Mouse (Mus musculus): ENCODE measurements around the gene Tbx22. TPM values are rescaled to one million over a fixed set of nuclear protein-coding genes. Genes with fewer than 3 reads are reported as not detected.

Gene Tbx22
- polyA plus RNA-seq (2015; fragmentation: Nextera tagmentation; extraction: Ambion mirVana): 0.12 TPM in 1 of 2 replicates, not detected in the other

DNA sequence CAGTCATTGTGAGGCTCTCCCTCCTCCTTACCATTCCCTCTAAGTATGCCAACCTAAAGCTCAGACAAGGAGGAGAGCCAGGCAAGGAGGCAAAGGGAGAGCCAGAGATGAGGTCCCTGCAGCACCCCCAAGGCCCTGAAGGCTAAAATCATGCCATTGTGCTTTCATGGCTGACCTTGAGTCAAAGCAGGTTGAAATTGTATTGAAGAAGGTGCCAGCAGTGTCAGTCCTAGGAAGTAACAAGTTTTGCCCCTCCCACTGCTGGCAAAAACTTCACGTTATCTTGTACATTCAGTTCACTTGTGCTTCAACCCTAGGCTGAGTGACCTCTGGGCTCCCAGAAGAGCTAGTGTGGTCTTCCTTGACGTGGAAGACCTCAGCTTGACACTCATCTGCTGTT lies at the start of gene Tbx22:
Gene Tbx22 (plus strand): TSS at position 301 of the 400 bp plus-strand sequence.

Other genes starting within 250 kb of the Tbx22 start
- gene Tent5d, start 124.6 kb downstream of the Tbx22 start, polyA plus RNA-seq (2015; fragmentation: Nextera tagmentation; extraction: Ambion mirVana): not detected in 2 replicates
- gene 2610002M06Rik, start 148.4 kb downstream of the Tbx22 start, polyA plus RNA-seq (2015; fragmentation: Nextera tagmentation; extraction: Ambion mirVana): 17.2 and 18.1 TPM in 2 replicates

Measured in neural tube, postnatal 0 days (tissue).